In the genomic region with DNA sequence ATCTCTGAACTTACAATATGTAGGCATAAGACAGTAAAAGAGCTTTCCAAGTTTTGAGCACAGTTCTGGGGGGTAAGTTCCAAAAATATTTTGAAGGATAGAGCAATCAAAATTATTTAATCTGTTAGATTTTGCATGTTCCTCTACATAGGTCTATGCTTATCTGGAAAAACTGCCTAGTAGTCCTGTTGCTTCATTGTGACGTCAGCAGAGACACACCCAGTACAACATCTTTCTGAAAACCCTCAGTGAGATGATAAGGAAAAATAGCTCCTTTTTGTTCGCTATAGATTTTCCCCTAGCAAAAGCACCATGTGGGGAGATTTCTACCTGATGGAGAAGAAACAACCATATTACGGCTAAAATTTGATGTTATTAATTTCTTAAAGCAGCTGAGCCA, we compare ENCODE assay signal across 13 mouse cellular contexts. TPM values are rescaled to one million over a fixed set of nuclear protein-coding genes. Genes with fewer than 3 reads are reported as not detected.
"Had no signal": no experiment of that assay in that cellular context is flagged by ENCODE, and none has a peak within 500 bp of the region (broad histone marks: within the 10 kb centered on the region; RNA-seq: fewer than 3 reads in every experiment).

No protein-coding gene starts in this region.

- H3K9ac ChIP-seq: lung, embryonic 14.5 days; midbrain, embryonic 12.5 days; neural tube, embryonic 12.5 days had no signal

- H3K4me2 ChIP-seq: lung, embryonic 14.5 days; midbrain, embryonic 12.5 days; neural tube, embryonic 12.5 days had no signal

- H3K36me3 ChIP-seq: midbrain, embryonic 12.5 days; neural tube, embryonic 12.5 days had no signal

- H3K27ac ChIP-seq: midbrain, embryonic 12.5 days; neural tube, embryonic 12.5 days had no signal

- H3K27me3 ChIP-seq: neural tube, embryonic 12.5 days had no signal

- H3K9me3 ChIP-seq: midbrain, embryonic 12.5 days; neural tube, embryonic 12.5 days had no signal

- H3K4me3 ChIP-seq: midbrain, embryonic 12.5 days; neural tube, embryonic 12.5 days had no signal

- H3K4me1 ChIP-seq: midbrain, embryonic 12.5 days; neural tube, embryonic 12.5 days had no signal

- DNase-seq: lung, adult 18-20 months; lung, embryonic 14.5 days; lung, postnatal 10 days; lung, postnatal 4 days; midbrain, embryonic 14.5 days; right cerebral cortex, postnatal 14 days; thymus, adult 18-20 months; thymus, postnatal 14 days; thymus, postnatal 36 days had no signal

RNA-seq across cellular contexts. Expression of a gene that starts 20.1 kb away (rescaled TPM):
- total RNA-seq: monocyte, adult 5-6 weeks; neutrophil, adult 5-6 weeks had no signal
